Mouse (Mus musculus): ENCODE data around the gene Sqstm1. TPM values are rescaled to one million over a fixed set of nuclear protein-coding genes. Genes with fewer than 3 reads are reported as not detected.

The Sqstm1 gene
- polyA plus RNA-seq, 1 experiment from 2014 or later = 239 TPM

GRCm38 (mm10) chr11:50233993-50234392 lies 23.4 kb upstream of the Sqstm1 start:
- Histone ChIP-seq H3K27ac (replicated peaks; ENCODE audit: low read depth, low read length) (no peak overlapping the region), H3K9me3 (ENCODE audit: control insufficient read depth, low read length) (no peaks in the 10 kb centered on the region), H3K9ac (ENCODE audit: low read depth, low read length) (no peak overlapping the region), H3K4me3 (ENCODE audit: low read depth, low read length) (no peak overlapping the region), H3K27me3 (replicated peaks; ENCODE audit: control insufficient read depth, insufficient read depth, low read length) (peaks cover 21% of the 10 kb centered on the region), H3K4me2 (ENCODE audit: low read depth, low read length) (no peak overlapping the region), H3K4me1 (ENCODE audit: control insufficient read depth, insufficient read depth, low read length) (peaks cover 11% of the 10 kb centered on the region), H3K36me3 (ENCODE audit: control insufficient read depth, insufficient read depth, low read length) (peaks cover 42% of the 10 kb centered on the region)
- WGBS = 85% methylated on average over 11 of the region's 11 CpGs
- DNase-seq (ENCODE audit: low spot score) = no peak
- ATAC-seq (ENCODE audit: low read depth) = no peak

- peaks cover 42% of the 10 kb centered on the region for H3K36me3 ChIP-seq (ENCODE audit: control insufficient read depth, insufficient read depth, low read length)
- ATAC-seq (ENCODE audit: low read depth) = no peak
- H3K4me2 ChIP-seq (ENCODE audit: low read depth, low read length) = no peak overlapping the region
- peaks cover 12% of the 10 kb centered on the region for H3K27me3 ChIP-seq (replicated peaks; ENCODE audit: control insufficient read depth, insufficient read depth, low read length)
- peaks cover 17% of the 10 kb centered on the region for H3K4me1 ChIP-seq (ENCODE audit: control insufficient read depth, insufficient read depth, low read length)
- no peak overlapping the region for H3K4me3 ChIP-seq (ENCODE audit: low read depth, low read length)
- H3K9ac ChIP-seq (ENCODE audit: low read depth, low read length) = no peak overlapping the region
- H3K9me3 ChIP-seq (ENCODE audit: control insufficient read depth, low read length) = no peaks in the 10 kb centered on the region
- 96% methylated on average over 13 of the region's 13 CpGs for WGBS
- DNase-seq (ENCODE audit: low spot score) = no peak
- H3K27ac ChIP-seq (replicated peaks; ENCODE audit: low read depth, low read length) = no peak overlapping the region
These were observed 22.4 kb upstream of the Sqstm1 start for GRCm38 (mm10) chr11:50233022-50233421.

GRCm38 (mm10) chr11:50231411-50231810 lies 20.8 kb upstream of the Sqstm1 start:
- Histone ChIP-seq H3K27me3 (replicated peaks; ENCODE audit: control insufficient read depth, insufficient read depth, low read length) (no peaks in the 10 kb centered on the region; the same call in 1 of the 2 replicates), H3K4me3 (ENCODE audit: low read depth, low read length) (peak overlapping the region; percentile 26; the same call in 1 of the 2 replicates), H3K36me3 (ENCODE audit: control insufficient read depth, insufficient read depth, low read length) (peaks cover 42% of the 10 kb centered on the region), H3K9ac (ENCODE audit: low read depth, low read length) (no peak overlapping the region), H3K4me1 (ENCODE audit: control insufficient read depth, insufficient read depth, low read length) (peaks cover 25% of the 10 kb centered on the region), H3K27ac (replicated peaks; ENCODE audit: low read depth, low read length) (no peak overlapping the region), H3K9me3 (ENCODE audit: control insufficient read depth, low read length) (no peaks in the 10 kb centered on the region), H3K4me2 (ENCODE audit: low read depth, low read length) (peak overlapping the region; percentile 50)
- DNase-seq (ENCODE audit: low spot score) (peak; percentile 83), ATAC-seq (ENCODE audit: low read depth) (no peak)
- 25% methylated on average over 7 of the region's 8 CpGs for WGBS

- no peak for DNase-seq (ENCODE audit: low spot score)
- Histone ChIP-seq H3K4me1 (ENCODE audit: control insufficient read depth, insufficient read depth, low read length) (peaks cover 25% of the 10 kb centered on the region), H3K9me3 (ENCODE audit: control insufficient read depth, low read length) (no peaks in the 10 kb centered on the region), H3K27me3 (replicated peaks; ENCODE audit: control insufficient read depth, insufficient read depth, low read length) (no peaks in the 10 kb centered on the region; the same call in 1 of the 2 replicates), H3K9ac (ENCODE audit: low read depth, low read length) (peak overlapping the region; percentile 37; the same call in 1 of the 2 replicates), H3K4me2 (ENCODE audit: low read depth, low read length) (peak overlapping the region; percentile 50), H3K27ac (replicated peaks; ENCODE audit: low read depth, low read length) (no peak overlapping the region), H3K4me3 (ENCODE audit: low read depth, low read length) (peak overlapping the region; percentile 26), H3K36me3 (ENCODE audit: control insufficient read depth, insufficient read depth, low read length) (peaks cover 42% of the 10 kb centered on the region)
- 37% methylated on average over 45 of the region's 45 CpGs for WGBS
- no peak for ATAC-seq (ENCODE audit: low read depth)
These were observed 20.1 kb upstream of the Sqstm1 start for GRCm38 (mm10) chr11:50230481-50231304.

- Histone ChIP-seq H3K9ac (ENCODE audit: low read depth, low read length) (0 out of 2 replicates have a peak overlapping the region, but pooled peaks have one; percentile 20), H3K9me3 (ENCODE audit: control insufficient read depth, low read length) (no peaks in the 10 kb centered on the region), H3K4me3 (ENCODE audit: low read depth, low read length) (no peak overlapping the region), H3K27me3 (replicated peaks; ENCODE audit: control insufficient read depth, insufficient read depth, low read length) (no peaks in the 10 kb centered on the region), H3K4me1 (ENCODE audit: control insufficient read depth, insufficient read depth, low read length) (peaks cover 25% of the 10 kb centered on the region), H3K27ac (replicated peaks; ENCODE audit: low read depth, low read length) (no peak overlapping the region), H3K36me3 (ENCODE audit: control insufficient read depth, insufficient read depth, low read length) (peaks cover 34% of the 10 kb centered on the region), H3K4me2 (ENCODE audit: low read depth, low read length) (no peak overlapping the region)
- WGBS = 47% methylated on average over 7 of the region's 7 CpGs
- DNase-seq (ENCODE audit: low spot score) (no peak), ATAC-seq (ENCODE audit: low read depth) (no peak)
These were observed 18.8 kb upstream of the Sqstm1 start for GRCm38 (mm10) chr11:50229252-50229910.

GRCm38 (mm10) chr11:50228772-50229171 lies 18.1 kb upstream of the Sqstm1 start:
- Histone ChIP-seq H3K27me3 (replicated peaks; ENCODE audit: control insufficient read depth, insufficient read depth, low read length) (no peaks in the 10 kb centered on the region), H3K9me3 (ENCODE audit: control insufficient read depth, low read length) (no peaks in the 10 kb centered on the region), H3K4me2 (ENCODE audit: low read depth, low read length) (no peak overlapping the region), H3K4me1 (ENCODE audit: control insufficient read depth, insufficient read depth, low read length) (peaks cover 25% of the 10 kb centered on the region), H3K9ac (ENCODE audit: low read depth, low read length) (peak overlapping the region; percentile 20; the same call in 1 of the 2 replicates), H3K4me3 (ENCODE audit: low read depth, low read length) (no peak overlapping the region), H3K27ac (replicated peaks; ENCODE audit: low read depth, low read length) (no peak overlapping the region), H3K36me3 (ENCODE audit: control insufficient read depth, insufficient read depth, low read length) (peaks cover 28% of the 10 kb centered on the region)
- DNase-seq (ENCODE audit: low spot score) (no peak), ATAC-seq (ENCODE audit: low read depth) (no peak)
- WGBS = 28% methylated on average over 3 of the region's 3 CpGs

- no peaks in the 10 kb centered on the region for H3K9me3 ChIP-seq (ENCODE audit: control insufficient read depth, low read length)
- no peak overlapping the region for H3K4me3 ChIP-seq (ENCODE audit: low read depth, low read length)
- no peak overlapping the region for H3K4me2 ChIP-seq (ENCODE audit: low read depth, low read length)
- peaks cover 25% of the 10 kb centered on the region for H3K4me1 ChIP-seq (ENCODE audit: control insufficient read depth, insufficient read depth, low read length)
- WGBS = 87% methylated on average over 4 of the region's 4 CpGs
- ATAC-seq (ENCODE audit: low read depth) (no peak), DNase-seq (ENCODE audit: low spot score) (no peak)
- no peak overlapping the region for H3K9ac ChIP-seq (ENCODE audit: low read depth, low read length)
- H3K36me3 ChIP-seq (ENCODE audit: control insufficient read depth, insufficient read depth, low read length) = peaks cover 18% of the 10 kb centered on the region
- H3K27me3 ChIP-seq (replicated peaks; ENCODE audit: control insufficient read depth, insufficient read depth, low read length) = no peaks in the 10 kb centered on the region
- no peak overlapping the region for H3K27ac ChIP-seq (replicated peaks; ENCODE audit: low read depth, low read length)
These were observed 17.1 kb upstream of the Sqstm1 start for GRCm38 (mm10) chr11:50227736-50228135.

- no peak overlapping the region for H3K4me3 ChIP-seq (ENCODE audit: low read depth, low read length)
- ATAC-seq (ENCODE audit: low read depth) = no peak
- H3K9ac ChIP-seq (ENCODE audit: low read depth, low read length) = no peak overlapping the region
- H3K36me3 ChIP-seq (ENCODE audit: control insufficient read depth, insufficient read depth, low read length) = peaks cover 13% of the 10 kb centered on the region
- H3K4me1 ChIP-seq (ENCODE audit: control insufficient read depth, insufficient read depth, low read length) = peaks cover 25% of the 10 kb centered on the region
- 63% methylated on average over 3 of the region's 3 CpGs for WGBS
- no peaks in the 10 kb centered on the region for H3K27me3 ChIP-seq (replicated peaks; ENCODE audit: control insufficient read depth, insufficient read depth, low read length)
- no peaks in the 10 kb centered on the region for H3K9me3 ChIP-seq (ENCODE audit: control insufficient read depth, low read length)
- H3K4me2 ChIP-seq (ENCODE audit: low read depth, low read length) = peak overlapping the region; percentile 88
- DNase-seq (ENCODE audit: low spot score) = no peak
- no peak overlapping the region for H3K27ac ChIP-seq (replicated peaks; ENCODE audit: low read depth, low read length)
These were observed 16.6 kb upstream of the Sqstm1 start for GRCm38 (mm10) chr11:50227226-50227625.
